Mouse (Mus musculus) midbrain, postnatal 0 days (tissue): ENCODE measurements around the gene Sstr4. TPM values are rescaled to one million over a fixed set of nuclear protein-coding genes. Genes with fewer than 3 reads are reported as not detected.

ENCODE experiments used
- ATAC-seq: fragments of 200-750 bp; cut with Nextera tagmentation; 2 replicates; pipeline ENCODE4 v1.8.0; 2017; ENCODE audit warnings: moderate number of reproducible peaks, mild to moderate bottlenecking, moderate TSS enrichment, moderate library complexity; ENCODE audit not compliant: low FRiP score
- DNase-seq: peaks from one replicate; pipeline ENCODE4 v3.0.0-alpha.2; 2015; ENCODE audit warnings: low spot score
- H3K27ac ChIP-seq: fragments of 300-500 bp; sonication (generic); 2 replicates; pipeline ENCODE4 v1.5.1; 2014; ENCODE audit warnings: low read depth, mild to moderate bottlenecking, low read length, mixed read lengths
- H3K27me3 ChIP-seq: fragments of 300-500 bp; sonication (generic); 2 replicates; pipeline ENCODE4 v1.6.1; 2014; ENCODE audit warnings: low read length, control low read depth, mixed read lengths; ENCODE audit not compliant: insufficient read depth
- H3K36me3 ChIP-seq: fragments of 300-500 bp; sonication (generic); 2 replicates; pipeline ENCODE4 v1.6.1; 2014; ENCODE audit warnings: low read length, control low read depth, mixed read lengths; ENCODE audit not compliant: insufficient read depth
- H3K4me1 ChIP-seq: fragments of 300-500 bp; sonication (generic); 2 replicates; pipeline ENCODE4 v1.6.1; 2014; ENCODE audit warnings: mild to moderate bottlenecking, control low read depth, antibody characterized with exemption, low read length, mixed read lengths; ENCODE audit not compliant: insufficient read depth
- H3K4me2 ChIP-seq: fragments of 300-500 bp; sonication (generic); 2 replicates; pipeline ENCODE4 v1.6.1; 2014; ENCODE audit warnings: low read depth, mild to moderate bottlenecking, low read length, mixed read lengths; ENCODE audit not compliant: poor library complexity, severe bottlenecking
- H3K4me3 ChIP-seq: fragments of 300-500 bp; sonication (generic); 2 replicates; pipeline ENCODE4 v1.5.1; 2014; ENCODE audit warnings: low read depth, mild to moderate bottlenecking, low read length, moderate library complexity
- H3K9ac ChIP-seq: fragments of 300-500 bp; sonication (generic); replicated peaks from 2 replicates; pipeline ENCODE4 v1.6.1; 2014; ENCODE audit warnings: mild to moderate bottlenecking, low read length, moderate library complexity, mixed read lengths; ENCODE audit not compliant: poor library complexity, severe bottlenecking
- H3K9me3 ChIP-seq: fragments of 300-500 bp; sonication (generic); 2 replicates; pipeline ENCODE4 v1.6.1; 2016; ENCODE audit warnings: low read length, control low read depth
- CTCF ChIP-seq: IDR thresholded peaks from 2 replicates; pipeline ENCODE4 v1.5.1; 2016; ENCODE audit warnings: antibody characterized with exemption, mild to moderate bottlenecking
- WGBS: fragments of 180-500 bp; shearing (Covaris S2); extraction: QIAGEN DNeasy Blood & Tissue Kit; methylation state at CpG from one replicate; pipeline ENCODE4 v1.1.7; 2014; 5-methylcytosine and 5-hydroxymethylcytosine counted together
- polyA plus RNA-seq: library from polyadenylated mRNA; unstranded; fragments of >200 nt; fragmentation: Nextera tagmentation; extraction: Ambion mirVana; gene quantifications from 2 replicates; pipeline ENCODE4 v1.2.1, GENCODE M21; 2015
- total RNA-seq: library from RNA; depleted of rRNA; stranded (reverse); fragments of >200 nt; gene quantifications from 2 replicates; pipeline ENCODE4 v1.2.3, GENCODE M21; 2014; rRNA removed

The Sstr4 gene
- total and polyA plus RNA-seq, 2 experiments from 2014 or later: 2.7 to 14.0 TPM

GRCm38 (mm10) chr2:148441421-148441820 is 46.3 kb downstream of the Sstr4 start:
- Histone ChIP-seq H3K4me2 (no peak overlapping the region), H3K9me3 (no peaks in the 10 kb centered on the region)
- ATAC-seq: no peak

GRCm38 (mm10) chr2:148442172-148442571 is 47.0 kb downstream of the Sstr4 start:
- H3K27ac ChIP-seq: no peak overlapping the region
- WGBS: 74% methylated on average over 4 of the region's 4 CpGs
- H3K4me2 ChIP-seq: 0 out of 2 replicates have a peak overlapping the region, but pooled peaks have one; percentile 6
- H3K4me3 ChIP-seq: no peak overlapping the region
- no peaks in the 10 kb centered on the region for H3K27me3 ChIP-seq
- ATAC-seq (no peak), DNase-seq (no peak)
- no peaks in the 10 kb centered on the region for H3K36me3 ChIP-seq
- no peak for TF ChIP-seq CTCF
- H3K4me1 ChIP-seq: no peaks in the 10 kb centered on the region
- H3K9ac ChIP-seq: no peak overlapping the region
- H3K9me3 ChIP-seq: no peaks in the 10 kb centered on the region

More at GRCm38 (mm10) chr2:148441421-148441820, 46.3 kb downstream of the Sstr4 start:
- Histone ChIP-seq H3K36me3 (no peaks in the 10 kb centered on the region), H3K27ac (no peak overlapping the region), H3K9ac (no peak overlapping the region), H3K27me3 (no peaks in the 10 kb centered on the region), H3K4me1 (no peaks in the 10 kb centered on the region), H3K4me3 (no peak overlapping the region)
- 86% methylated on average over 10 of the region's 10 CpGs for WGBS
- no peak for TF ChIP-seq CTCF
- no peak for DNase-seq

- Histone ChIP-seq H3K4me3 (no peak overlapping the region), H3K27ac (no peak overlapping the region), H3K4me2 (no peak overlapping the region), H3K36me3 (no peaks in the 10 kb centered on the region), H3K9me3 (no peaks in the 10 kb centered on the region), H3K27me3 (no peaks in the 10 kb centered on the region), H3K9ac (no peak overlapping the region), H3K4me1 (no peaks in the 10 kb centered on the region)
- no peak for ATAC-seq
- no peak for DNase-seq
- no peak for TF ChIP-seq CTCF
- WGBS: 92% methylated on average over 4 of the region's 4 CpGs
These were observed 47.6 kb downstream of the Sstr4 start for GRCm38 (mm10) chr2:148442710-148443109.

- Histone ChIP-seq H3K4me2 (0 out of 2 replicates have a peak within 1 kb of the TSS, but pooled peaks have one; percentile 6), H3K27me3 (no peaks in the 10 kb centered on the region), H3K4me3 (no peak within 1 kb of the TSS), H3K27ac (no peak within 1 kb of the TSS), H3K4me1 (no peaks in the 10 kb centered on the region), H3K36me3 (no peaks in the 10 kb centered on the region), H3K9me3 (no peaks in the 10 kb centered on the region), H3K9ac (no peak within 1 kb of the TSS)
- WGBS: 61% methylated on average over 13 of the region's 13 CpGs
- no peak for ATAC-seq
- DNase-seq: no peak
- TF ChIP-seq CTCF: no peak
These were observed 48.3 kb downstream of the Sstr4 start, which contains the start of gene Cd93 for GRCm38 (mm10) chr2:148443249-148443958. Gene Cd93 (minus strand): TSS chr2:148443563.

- 63% methylated on average over 1 of the region's 1 CpGs for WGBS
- H3K27me3 ChIP-seq: no peaks in the 10 kb centered on the region
- H3K9me3 ChIP-seq: no peaks in the 10 kb centered on the region
- no peaks in the 10 kb centered on the region for H3K4me1 ChIP-seq
- no peak overlapping the region for H3K27ac ChIP-seq
- H3K4me2 ChIP-seq: no peak overlapping the region
- no peak for DNase-seq
- ATAC-seq: no peak
- TF ChIP-seq CTCF: no peak
- no peak overlapping the region for H3K4me3 ChIP-seq
- no peak overlapping the region for H3K9ac ChIP-seq
- H3K36me3 ChIP-seq: no peaks in the 10 kb centered on the region
These were observed 49.3 kb downstream of the Sstr4 start for GRCm38 (mm10) chr2:148444472-148444871.

- no peak for TF ChIP-seq CTCF
- H3K4me1 ChIP-seq: no peaks in the 10 kb centered on the region
These were observed 50.5 kb downstream of the Sstr4 start for GRCm38 (mm10) chr2:148445616-148446015.

More at GRCm38 (mm10) chr2:148445616-148446015, 50.5 kb downstream of the Sstr4 start:
- no peak for ATAC-seq
- Histone ChIP-seq H3K27ac (no peak overlapping the region), H3K9me3 (no peaks in the 10 kb centered on the region), H3K4me3 (no peak overlapping the region), H3K9ac (no peak overlapping the region), H3K27me3 (no peaks in the 10 kb centered on the region), H3K4me2 (no peak overlapping the region), H3K36me3 (no peaks in the 10 kb centered on the region)
- 93% methylated on average over 1 of the region's 1 CpGs for WGBS
- DNase-seq: no peak

Other genes starting within 250 kb of the Sstr4 start
- 26.1 and 34.3 TPM in 2 replicates for gene Thbd, start 12.8 kb downstream of the Sstr4 start, total RNA-seq
- 14.7 and 15.6 TPM in 2 replicates for gene Thbd, start 12.8 kb downstream of the Sstr4 start, polyA plus RNA-seq
- 16.9 and 23.0 TPM in 2 replicates for gene Cd93, start 48.2 kb downstream of the Sstr4 start, total RNA-seq
- gene Cd93, start 48.2 kb downstream of the Sstr4 start, polyA plus RNA-seq: 4.1 and 4.5 TPM in 2 replicates